Mouse (Mus musculus): ENCODE results near the gene Cdc123. TPM values are rescaled to one million over a fixed set of nuclear protein-coding genes. Genes with fewer than 3 reads are reported as not detected.

Gene Cdc123
- total RNA-seq, 1 experiment from 2014 or later, result 92.7 TPM

GRCm38 (mm10) chr2:5746529-5746928 is 98.4 kb downstream of the Cdc123 start:
- no peak for ATAC-seq (replicated peaks; ENCODE audit: low read depth, poor library complexity, severe bottlenecking)

Other genes with a start within 250 kb of the Cdc123 start
- 6.0 and 9.1 TPM in 2 replicates for gene Camk1d, start 130.6 kb downstream of the Cdc123 start, total RNA-seq (2017)
- 70.8 and 85.5 TPM in 2 replicates for gene Nudt5, start 145 bp downstream of the Cdc123 start, total RNA-seq (2017)
- 1.4 and 1.6 TPM in 2 replicates for gene Gm13199, start 17.8 kb upstream of the Cdc123 start, total RNA-seq (2017)
- 16.1 and 24.0 TPM in 2 replicates for gene Sec61a2, start 50.3 kb upstream of the Cdc123 start, total RNA-seq (2017)
- 1.1 and 1.5 TPM in 2 replicates for gene Dhtkd1, start 97.6 kb upstream of the Cdc123 start, total RNA-seq (2017)
- gene Upf2, start 106.3 kb upstream of the Cdc123 start, total RNA-seq (2017), result 52.6 and 57.1 TPM in 2 replicates

Data from common myeloid progenitor, adult 5-6 weeks (primary cell).